Mouse (Mus musculus) heart, postnatal 0 days (tissue): ENCODE data around the gene Ddx10. TPM values are rescaled to one million over a fixed set of nuclear protein-coding genes. Genes with fewer than 3 reads are reported as not detected.

Experiments used
- ATAC-seq: fragments of 200-750 bp; cut with Nextera tagmentation; 2 replicates; pipeline ENCODE4 v1.8.0; 2017; ENCODE audit warnings: low read depth, moderate number of reproducible peaks, moderate library complexity; ENCODE audit not compliant: insufficient read depth
- DNase-seq: peaks from one replicate; pipeline ENCODE4 v3.0.0-alpha.2; 2016; ENCODE audit warnings: low spot score
- H3K27ac ChIP-seq: fragments of 300-500 bp; sonication (generic); 2 replicates; pipeline ENCODE4 v1.5.1; 2014; ENCODE audit warnings: low read depth, mild to moderate bottlenecking
- H3K27me3 ChIP-seq: fragments of 300-500 bp; sonication (generic); 2 replicates; pipeline ENCODE4 v1.6.1; 2014; ENCODE audit warnings: low read length, mixed read lengths; ENCODE audit not compliant: control insufficient read depth, insufficient read depth
- H3K36me3 ChIP-seq: fragments of 300-500 bp; sonication (generic); replicated peaks from 2 replicates; pipeline ENCODE4 v1.6.1; 2014; ENCODE audit warnings: low read length, mixed read lengths; ENCODE audit not compliant: control insufficient read depth, insufficient read depth
- H3K4me1 ChIP-seq: fragments of 300-500 bp; sonication (generic); 2 replicates; pipeline ENCODE4 v1.6.1; 2014; ENCODE audit warnings: antibody characterized with exemption; ENCODE audit not compliant: control insufficient read depth, insufficient read depth
- H3K4me2 ChIP-seq: fragments of 300-500 bp; sonication (generic); 2 replicates; pipeline ENCODE4 v1.6.1; 2014; ENCODE audit warnings: low read depth, mild to moderate bottlenecking, low read length, moderate library complexity
- H3K4me3 ChIP-seq: fragments of 300-500 bp; sonication (generic); 2 replicates; pipeline ENCODE4 v1.5.1; 2014; ENCODE audit warnings: low read depth, low read length
- H3K9ac ChIP-seq: fragments of 300-500 bp; sonication (generic); replicated peaks from 2 replicates; pipeline ENCODE4 v1.6.1; 2014; ENCODE audit warnings: low read depth, low read length, mixed read lengths
- H3K9me3 ChIP-seq: fragments of 300-500 bp; sonication (generic); replicated peaks from 2 replicates; pipeline ENCODE4 v1.6.1; 2016; ENCODE audit warnings: low read length; ENCODE audit not compliant: control insufficient read depth
- CTCF ChIP-seq: IDR thresholded peaks from 2 replicates; pipeline ENCODE4 v1.5.1; 2016; ENCODE audit warnings: antibody characterized with exemption, control low read depth, low read depth
- EP300 ChIP-seq: IDR thresholded peaks from 2 replicates; pipeline ENCODE4 v1.6.1; 2016; ENCODE audit warnings: antibody characterized with exemption, low read depth
- WGBS: fragments of 180-500 bp; shearing (Covaris S2); extraction: QIAGEN DNeasy Blood & Tissue Kit; methylation state at CpG from one replicate; pipeline ENCODE4 v1.1.7; 2014; 5-methylcytosine and 5-hydroxymethylcytosine counted together
- polyA plus RNA-seq: library from polyadenylated mRNA; unstranded; fragments of >200 nt; fragmentation: Nextera tagmentation; extraction: Ambion mirVana; gene quantifications from 2 replicates; pipeline ENCODE4 v1.2.1, GENCODE M21; 2015
- total RNA-seq: library from RNA; depleted of rRNA; stranded (reverse); fragments of >200 nt; gene quantifications from 2 replicates; pipeline ENCODE4 v1.2.3, GENCODE M21; 2014; ENCODE audit warnings: low replicate concordance; rRNA removed

The Ddx10 gene
- total RNA-seq = 2.4 and 4.8 TPM in 2 replicates
- 10.8 and 11.9 TPM in 2 replicates for polyA plus RNA-seq

- peak within 1 kb of the TSS; percentile 99 for H3K4me2 ChIP-seq
- peak within 1 kb of the TSS; percentile 71 for H3K9ac ChIP-seq
- peak within 1 kb of the TSS; percentile 88 for H3K4me3 ChIP-seq
- no peaks in the 10 kb centered on the region for H3K9me3 ChIP-seq
- H3K27ac ChIP-seq = peak within 1 kb of the TSS; percentile 40; the same call in 1 of the 2 replicates
- ATAC-seq (peak; percentile 100), DNase-seq (peak; percentile 97)
- under 1% methylated on average over 35 of the region's 35 CpGs for WGBS
- H3K36me3 ChIP-seq = no peaks in the 10 kb centered on the region
- peaks cover 11% of the 10 kb centered on the region; the same call in 1 of the 2 replicates for H3K4me1 ChIP-seq
- TF ChIP-seq EP300 (no peak), CTCF (no peak)
- no peaks in the 10 kb centered on the region for H3K27me3 ChIP-seq
These were observed at the start of gene Ddx10 for GRCm38 (mm10) chr9:53247953-53248397. Gene Ddx10 (minus strand): TSS chr9:53248053.

GRCm38 (mm10) chr9:53292833-53293232 lies 45.0 kb upstream of the Ddx10 start:
- DNase-seq (no peak), ATAC-seq (no peak)
- H3K9ac ChIP-seq = no peak overlapping the region
- no peaks in the 10 kb centered on the region for H3K27me3 ChIP-seq
- no peak overlapping the region for H3K4me2 ChIP-seq
- TF ChIP-seq EP300 (no peak), CTCF (no peak)
- H3K4me1 ChIP-seq = no peaks in the 10 kb centered on the region
- no peak overlapping the region for H3K27ac ChIP-seq
- H3K9me3 ChIP-seq = no peaks in the 10 kb centered on the region
- H3K4me3 ChIP-seq = no peak overlapping the region
- H3K36me3 ChIP-seq = no peaks in the 10 kb centered on the region

GRCm38 (mm10) chr9:53290006-53290405 lies 42.2 kb upstream of the Ddx10 start:
- Histone ChIP-seq H3K9me3 (no peaks in the 10 kb centered on the region), H3K9ac (no peak overlapping the region), H3K4me3 (no peak overlapping the region), H3K4me2 (no peak overlapping the region), H3K4me1 (no peaks in the 10 kb centered on the region), H3K36me3 (no peaks in the 10 kb centered on the region), H3K27me3 (no peaks in the 10 kb centered on the region), H3K27ac (no peak overlapping the region)
- TF ChIP-seq EP300 (no peak), CTCF (no peak)
- no peak for DNase-seq
- WGBS = 61% methylated on average over 3 of the region's 3 CpGs
- no peak for ATAC-seq

GRCm38 (mm10) chr9:53286793-53287192 lies 38.9 kb upstream of the Ddx10 start:
- Histone ChIP-seq H3K27ac (no peak overlapping the region), H3K4me1 (no peaks in the 10 kb centered on the region), H3K4me3 (no peak overlapping the region), H3K9me3 (no peaks in the 10 kb centered on the region), H3K36me3 (no peaks in the 10 kb centered on the region), H3K9ac (no peak overlapping the region), H3K4me2 (no peak overlapping the region), H3K27me3 (no peaks in the 10 kb centered on the region)
- TF ChIP-seq EP300 (no peak), CTCF (no peak)
- DNase-seq (no peak), ATAC-seq (no peak)
- 70% methylated on average over 6 of the region's 6 CpGs for WGBS

- Histone ChIP-seq H3K4me2 (no peak overlapping the region), H3K4me1 (no peaks in the 10 kb centered on the region), H3K9me3 (no peaks in the 10 kb centered on the region), H3K27me3 (no peaks in the 10 kb centered on the region), H3K27ac (no peak overlapping the region), H3K4me3 (no peak overlapping the region), H3K36me3 (no peaks in the 10 kb centered on the region), H3K9ac (no peak overlapping the region)
- 89% methylated on average over 2 of the region's 2 CpGs for WGBS
- DNase-seq (no peak), ATAC-seq (no peak)
- TF ChIP-seq CTCF (no peak), EP300 (no peak)
These were observed 31.1 kb upstream of the Ddx10 start for GRCm38 (mm10) chr9:53278997-53279396.

- 67% methylated on average over 1 of the region's 1 CpGs for WGBS
- Histone ChIP-seq H3K4me2 (no peak overlapping the region), H3K27ac (no peak overlapping the region), H3K9ac (no peak overlapping the region), H3K36me3 (no peaks in the 10 kb centered on the region), H3K27me3 (no peaks in the 10 kb centered on the region), H3K4me1 (no peaks in the 10 kb centered on the region), H3K4me3 (no peak overlapping the region), H3K9me3 (no peaks in the 10 kb centered on the region)
- TF ChIP-seq CTCF (no peak), EP300 (no peak)
- DNase-seq (no peak), ATAC-seq (no peak)
These were observed 28.5 kb upstream of the Ddx10 start for GRCm38 (mm10) chr9:53276381-53276780.
